In the genomic region with DNA sequence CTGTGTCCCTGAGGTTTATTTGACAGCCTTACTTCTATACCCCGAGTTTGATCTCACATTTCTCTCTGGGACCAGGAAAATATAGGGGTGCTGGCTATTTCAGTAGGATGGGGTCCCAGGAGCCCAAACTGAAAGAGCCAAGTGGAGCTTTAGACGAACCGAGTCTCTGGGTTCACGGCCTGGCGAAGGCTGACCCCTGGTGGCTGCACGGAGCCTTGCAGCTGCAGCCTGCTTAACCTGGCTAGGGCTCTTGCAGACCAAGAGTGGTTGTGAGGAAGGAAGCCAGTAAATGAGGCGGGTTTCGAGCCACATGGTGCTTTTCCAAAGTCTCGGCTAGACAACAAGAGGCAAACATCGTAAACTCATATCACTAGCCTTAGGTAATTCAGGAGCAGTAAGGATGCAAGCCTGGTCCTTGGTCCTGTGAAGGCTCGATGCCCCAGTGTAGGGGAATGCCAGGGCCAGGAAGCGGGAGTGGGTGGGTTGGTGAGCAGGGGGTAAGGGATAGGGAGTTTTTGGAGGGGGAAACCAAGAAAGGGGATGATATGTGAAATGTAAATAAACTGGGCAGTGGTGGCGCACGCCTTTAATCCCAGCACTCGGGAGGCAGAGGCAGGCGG, we compare ENCODE assay signal across 8 mouse cellular contexts. TPM values are rescaled to one million over a fixed set of nuclear protein-coding genes. Genes with fewer than 3 reads are reported as not detected.
A peak's percentile ranks its signal among the peaks of the same experiment; 100 is the strongest.
DNase-seq lines count a peak whose midpoint lies in the region; ATAC-seq and TF ChIP-seq lines count a peak whose summit lies in the region.

No protein-coding gene starts in this region.

- no peaks in the 10 kb centered on the region for H3K9me3 ChIP-seq in kidney, embryonic 15.5 days (replicated peaks)
- H3K9me3 ChIP-seq in limb, embryonic 14.5 days (ENCODE audit: control insufficient read depth, low read length) = no peaks in the 10 kb centered on the region
- no peaks in the 10 kb centered on the region for H3K9me3 ChIP-seq in midbrain, postnatal 0 days (ENCODE audit: low read length)

- no peak overlapping the region for H3K27ac ChIP-seq in kidney, embryonic 15.5 days
- no peak overlapping the region for H3K27ac ChIP-seq in limb, embryonic 14.5 days (replicated peaks; ENCODE audit: low read depth, low read length)
- no peak overlapping the region for H3K27ac ChIP-seq in midbrain, postnatal 0 days (ENCODE audit: low read depth, low read length)

- TF ChIP-seq CTCF in midbrain, postnatal 0 days (IDR thresholded peaks at IDR 0.05) = peak; percentile 99

- 41% methylated on average over 16 of the region's 16 CpGs for WGBS in kidney, embryonic 15.5 days
- WGBS in limb, embryonic 14.5 days = 43% methylated on average over 16 of the region's 16 CpGs
- WGBS in midbrain, postnatal 0 days = 45% methylated on average over 16 of the region's 16 CpGs

- H3K4me3 ChIP-seq in kidney, embryonic 15.5 days (replicated peaks) = no peak overlapping the region
- H3K4me3 ChIP-seq in limb, embryonic 14.5 days (replicated peaks; ENCODE audit: low read length) = no peak overlapping the region
- no peak overlapping the region for H3K4me3 ChIP-seq in midbrain, postnatal 0 days (ENCODE audit: low read depth, low read length)

- H3K27me3 ChIP-seq in kidney, embryonic 15.5 days = no peaks in the 10 kb centered on the region
- no peaks in the 10 kb centered on the region for H3K27me3 ChIP-seq in limb, embryonic 14.5 days (ENCODE audit: control insufficient read depth, insufficient read depth, low read length)
- no peaks in the 10 kb centered on the region for H3K27me3 ChIP-seq in midbrain, postnatal 0 days (ENCODE audit: insufficient read depth, low read length)

- H3K4me1 ChIP-seq in kidney, embryonic 15.5 days = no peaks in the 10 kb centered on the region
- no peaks in the 10 kb centered on the region for H3K4me1 ChIP-seq in limb, embryonic 14.5 days (ENCODE audit: control insufficient read depth, insufficient read depth, low read length)
- H3K4me1 ChIP-seq in midbrain, postnatal 0 days (ENCODE audit: insufficient read depth, low read length) = no peaks in the 10 kb centered on the region

- no peak overlapping the region for H3K9ac ChIP-seq in kidney, embryonic 15.5 days
- no peak overlapping the region for H3K9ac ChIP-seq in limb, embryonic 14.5 days (ENCODE audit: low read depth, low read length, severe bottlenecking)
- no peak overlapping the region for H3K9ac ChIP-seq in midbrain, postnatal 0 days (replicated peaks; ENCODE audit: low read length, poor library complexity, severe bottlenecking)

- peak; percentile 61 for ATAC-seq in kidney, embryonic 15.5 days (replicated peaks; ENCODE audit: low FRiP score)
- ATAC-seq in limb, embryonic 14.5 days (ENCODE audit: low FRiP score, low read depth) = peak; percentile 60; the same call in 1 of the 2 replicates
- 0 out of 2 replicates have a peak, but pooled peaks have one; percentile 27 for ATAC-seq in midbrain, postnatal 0 days (ENCODE audit: low FRiP score)

- peak; percentile 65 for DNase-seq in 416B (ENCODE audit: low read depth)
- peak; percentile 77 for DNase-seq in adrenal gland, adult 2 months
- DNase-seq in embryo, embryonic 11 days = peak; percentile 74
- DNase-seq in gastrocnemius, postnatal 36 days = peak; percentile 45 to 54
- DNase-seq in limb, embryonic 14.5 days (ENCODE audit: low spot score) = peak; percentile 63
- peak; percentile 76 for DNase-seq in midbrain, postnatal 0 days (ENCODE audit: low spot score)
- peak; percentile 49 to 60 for DNase-seq in spleen, postnatal 36 days (ENCODE audit: low spot score in 2 of 2)

- H3K4me2 ChIP-seq in kidney, embryonic 15.5 days = no peak overlapping the region
- H3K4me2 ChIP-seq in limb, embryonic 14.5 days (replicated peaks; ENCODE audit: low read depth, low read length, severe bottlenecking) = no peak overlapping the region
- no peak overlapping the region for H3K4me2 ChIP-seq in midbrain, postnatal 0 days (ENCODE audit: low read depth, low read length, poor library complexity, severe bottlenecking)

- H3K36me3 ChIP-seq in kidney, embryonic 15.5 days = no peaks in the 10 kb centered on the region
- H3K36me3 ChIP-seq in limb, embryonic 14.5 days (ENCODE audit: control insufficient read depth, insufficient read depth, low read length) = no peaks in the 10 kb centered on the region
- H3K36me3 ChIP-seq in midbrain, postnatal 0 days (ENCODE audit: insufficient read depth, low read length) = no peaks in the 10 kb centered on the region

- no peak for TF ChIP-seq POLR2A in limb, embryonic 14.5 days (IDR thresholded peaks at IDR 0.05; ENCODE audit: borderline replicate concordance, extremely low read depth, insufficient read depth, insufficient read length)

- intact Hi-C loops in gastrocnemius, postnatal 36 days (cut with DNase I) = loop anchor here (2.0 to 5.0 kb wide), 2 partner anchors 67 to 256 kb away; no protein-coding TSS in a partner anchor

RNA-seq across cellular contexts. Expression of a gene that starts 25.8 kb away (rescaled TPM):
- total RNA-seq in adrenal gland, adult 2 months (2021) = 10 to 100 TPM; 13.1 to 13.6 TPM
- polyA plus RNA-seq in adrenal gland, adult 2 months (2012; rRNA removed) = 1.8 and 2.0 TPM in 2 replicates
- total RNA-seq in gastrocnemius, postnatal 36 days (2021) = 1 to 10 TPM; 4.1 to 5.0 TPM
- polyA plus RNA-seq in kidney, embryonic 15.5 days (2015; fragmentation: Nextera tagmentation; extraction: Ambion mirVana) = 59.4 and 61.5 TPM in 2 replicates
- polyA plus RNA-seq in limb, embryonic 14.5 days (2012; rRNA removed) = 18.0 and 24.5 TPM in 2 replicates
- 45.4 and 49.3 TPM in 2 replicates for polyA plus RNA-seq in limb, embryonic 14.5 days (2014; fragmentation: Nextera tagmentation; extraction: Ambion mirVana)
- 20.9 and 21.9 TPM in 2 replicates for total RNA-seq in midbrain, postnatal 0 days (2014; rRNA removed)
- polyA plus RNA-seq in midbrain, postnatal 0 days (2015; fragmentation: Nextera tagmentation; extraction: Ambion mirVana) = 17.4 and 17.6 TPM in 2 replicates

RNA-seq across cellular contexts. Expression of a gene that starts 28.3 kb away (rescaled TPM):
- not detected for total RNA-seq in adrenal gland, adult 2 months (2021)
- polyA plus RNA-seq in adrenal gland, adult 2 months (2012; rRNA removed) = not detected in 2 replicates
- not detected for total RNA-seq in gastrocnemius, postnatal 36 days (2021)
- not detected in 2 replicates for polyA plus RNA-seq in kidney, embryonic 15.5 days (2015; fragmentation: Nextera tagmentation; extraction: Ambion mirVana)
- polyA plus RNA-seq in limb, embryonic 14.5 days (2012; rRNA removed) = not detected in 2 replicates
- polyA plus RNA-seq in limb, embryonic 14.5 days (2014; fragmentation: Nextera tagmentation; extraction: Ambion mirVana) = not detected in 2 replicates
- total RNA-seq in midbrain, postnatal 0 days (2014; rRNA removed) = not detected in 2 replicates
- not detected in 2 replicates for polyA plus RNA-seq in midbrain, postnatal 0 days (2015; fragmentation: Nextera tagmentation; extraction: Ambion mirVana)
